In genomic region chr3:80079801-80080418, GRCm38 (mm10) we compare ENCODE assay signal across 8 mouse cellular contexts.
DNase-seq lines count a peak whose midpoint lies in the region; ATAC-seq and TF ChIP-seq lines count a peak whose summit lies in the region.

No protein-coding gene starts in this region.

- H3K4me2 ChIP-seq in embryonic facial prominence, embryonic 12.5 days (replicated peaks), result peak overlapping the region; percentile 33
- peak overlapping the region; percentile 57 for H3K4me2 ChIP-seq in heart, embryonic 15.5 days
- peak overlapping the region; percentile 4; the same call in 1 of the 2 replicates for H3K4me2 ChIP-seq in liver, embryonic 16.5 days (ENCODE audit: low read depth, low read length)
- H3K4me2 ChIP-seq in neural tube, embryonic 14.5 days (ENCODE audit: low read depth, low read length), result peak overlapping the region; percentile 37; the same call in 1 of the 2 replicates

- no peaks in the 10 kb centered on the region for H3K9me3 ChIP-seq in E14TG2a.4 (ENCODE audit: low read length)
- no peaks in the 10 kb centered on the region for H3K9me3 ChIP-seq in embryonic facial prominence, embryonic 12.5 days
- H3K9me3 ChIP-seq in heart, embryonic 15.5 days (replicated peaks), result no peaks in the 10 kb centered on the region
- H3K9me3 ChIP-seq in liver, embryonic 16.5 days (replicated peaks; ENCODE audit: control insufficient read depth, low read length), result no peaks in the 10 kb centered on the region
- H3K9me3 ChIP-seq in neural tube, embryonic 14.5 days (ENCODE audit: control insufficient read depth, low read length), result no peaks in the 10 kb centered on the region

- no peaks in the 10 kb centered on the region for H3K36me3 ChIP-seq in E14TG2a.4 (ENCODE audit: insufficient read depth, low read length)
- H3K36me3 ChIP-seq in embryonic facial prominence, embryonic 12.5 days, result no peaks in the 10 kb centered on the region
- H3K36me3 ChIP-seq in heart, embryonic 15.5 days, result no peaks in the 10 kb centered on the region
- H3K36me3 ChIP-seq in liver, embryonic 16.5 days (ENCODE audit: control insufficient read depth, insufficient read depth), result no peaks in the 10 kb centered on the region
- H3K36me3 ChIP-seq in neural tube, embryonic 14.5 days (ENCODE audit: control insufficient read depth, insufficient read depth, low read length), result no peaks in the 10 kb centered on the region

- no peak overlapping the region for H3K4me3 ChIP-seq in E14TG2a.4 (replicated peaks; ENCODE audit: low read length)
- 0 out of 2 replicates have a peak overlapping the region, but pooled peaks have one; percentile 13 for H3K4me3 ChIP-seq in embryonic facial prominence, embryonic 12.5 days
- H3K4me3 ChIP-seq in heart, embryonic 15.5 days, result peak overlapping the region; percentile 29
- H3K4me3 ChIP-seq in liver, embryonic 16.5 days (ENCODE audit: low read depth, low read length), result no peak overlapping the region
- H3K4me3 ChIP-seq in neural tube, embryonic 14.5 days (ENCODE audit: low read depth, low read length), result 0 out of 2 replicates have a peak overlapping the region, but pooled peaks have one; percentile 9

- 9% methylated on average over 10 of the region's 10 CpGs for WGBS in embryonic facial prominence, embryonic 12.5 days
- 12% methylated on average over 10 of the region's 10 CpGs for WGBS in heart, embryonic 15.5 days
- 10% methylated on average over 10 of the region's 10 CpGs for WGBS in liver, embryonic 16.5 days (ENCODE audit: insufficient replicate concordance)
- 17% methylated on average over 10 of the region's 10 CpGs for WGBS in neural tube, embryonic 14.5 days

- TF ChIP-seq CTCF in E14TG2a.4 (conservative IDR thresholded peaks at IDR 0.05; ENCODE audit: low read length), result peak; percentile 78

- DNase-seq in adrenal gland, postnatal 36 days, result peak; percentile 77 to 85
- peak; percentile 69 to 89 for DNase-seq in kidney, postnatal 25 days
- peak; percentile 45 for DNase-seq in thymus, postnatal 14 days

- no peaks in the 10 kb centered on the region for H3K4me1 ChIP-seq in E14TG2a.4 (replicated peaks; ENCODE audit: low read depth, low read length)
- H3K4me1 ChIP-seq in embryonic facial prominence, embryonic 12.5 days, result no peaks in the 10 kb centered on the region
- no peaks in the 10 kb centered on the region for H3K4me1 ChIP-seq in heart, embryonic 15.5 days (replicated peaks)
- H3K4me1 ChIP-seq in liver, embryonic 16.5 days (ENCODE audit: control insufficient read depth, low read depth, low read length), result no peaks in the 10 kb centered on the region
- no peaks in the 10 kb centered on the region for H3K4me1 ChIP-seq in neural tube, embryonic 14.5 days (ENCODE audit: control insufficient read depth, insufficient read depth, low read length)

- H3K27ac ChIP-seq in embryonic facial prominence, embryonic 12.5 days, result no peak overlapping the region
- no peak overlapping the region for H3K27ac ChIP-seq in heart, embryonic 15.5 days
- no peak overlapping the region for H3K27ac ChIP-seq in liver, embryonic 16.5 days (ENCODE audit: low read length)
- H3K27ac ChIP-seq in neural tube, embryonic 14.5 days (ENCODE audit: low read depth, low read length), result no peak overlapping the region

- no peak overlapping the region for H3K9ac ChIP-seq in embryonic facial prominence, embryonic 12.5 days
- H3K9ac ChIP-seq in heart, embryonic 15.5 days, result no peak overlapping the region
- H3K9ac ChIP-seq in liver, embryonic 16.5 days (ENCODE audit: low read depth, low read length), result no peak overlapping the region
- no peak overlapping the region for H3K9ac ChIP-seq in neural tube, embryonic 14.5 days (replicated peaks; ENCODE audit: low read depth, low read length)

- no peaks in the 10 kb centered on the region for H3K27me3 ChIP-seq in E14TG2a.4 (ENCODE audit: insufficient read depth, low read length)
- no peaks in the 10 kb centered on the region for H3K27me3 ChIP-seq in embryonic facial prominence, embryonic 12.5 days
- no peaks in the 10 kb centered on the region for H3K27me3 ChIP-seq in heart, embryonic 15.5 days
- no peaks in the 10 kb centered on the region for H3K27me3 ChIP-seq in liver, embryonic 16.5 days (ENCODE audit: control insufficient read depth, insufficient read depth, low read depth, low read length)
- H3K27me3 ChIP-seq in neural tube, embryonic 14.5 days (ENCODE audit: control insufficient read depth, insufficient read depth, low read length), result no peaks in the 10 kb centered on the region

- no peak for ATAC-seq in embryonic facial prominence, embryonic 12.5 days (ENCODE audit: insufficient number of reproducible peaks, insufficient read depth, low FRiP score, low TSS enrichment)
- ATAC-seq in heart, embryonic 15.5 days (replicated peaks; ENCODE audit: insufficient number of reproducible peaks, insufficient read depth, low FRiP score, low read depth), result no peak
- no peak for ATAC-seq in liver, embryonic 16.5 days (ENCODE audit: low read depth)
- ATAC-seq in neural tube, embryonic 14.5 days (ENCODE audit: low read depth), result peak; percentile 68

Comparison
In these comparisons a context has a peak if more than half of its experiments do, and no peak if none do; other contexts are left out.
1. H3K4me3 ChIP-seq: peak in embryonic facial prominence, embryonic 12.5 days (single experiment), heart, embryonic 15.5 days (single experiment) and neural tube, embryonic 14.5 days (single experiment); none in E14TG2a.4 (single experiment) and liver, embryonic 16.5 days (single experiment).
2. H3K4me2 ChIP-seq: peak in every context shown above with its lines; median percentile 57 in heart, embryonic 15.5 days; 37 in neural tube, embryonic 14.5 days; 33 in embryonic facial prominence, embryonic 12.5 days; 4 in liver, embryonic 16.5 days.
3. Peak in every context shown above with its lines, with median percentiles within 50 percentile points of each other: DNase-seq.